Mouse (Mus musculus): Measurements from ENCODE around the gene Rab7b. TPM values are rescaled to one million over a fixed set of nuclear protein-coding genes. Genes with fewer than 3 reads are reported as not detected.

Rab7b gene
- polyA plus RNA-seq (2012; rRNA removed): 0.76 and 0.96 TPM in 2 replicates

- TF ChIP-seq CTCF (IDR thresholded peaks at IDR 0.05; ENCODE audit: borderline replicate concordance, extremely low read depth, insufficient read depth, insufficient read length): no peak
- no peak for TF ChIP-seq POLR2A (IDR thresholded peaks at IDR 0.05; ENCODE audit: borderline replicate concordance, extremely low read depth, insufficient read depth, insufficient read length, poor library complexity, severe bottlenecking)
Measured at GRCm38 (mm10) chr1:131688475-131688874, at the start of gene Rab7b. Gene Rab7b (plus strand): TSS chr1:131688695.

GRCm38 (mm10) chr1:131640062-131640461 is 48.4 kb upstream of the Rab7b start:
- no peak for DNase-seq (ENCODE audit: low read depth)
- TF ChIP-seq POLR2A (IDR thresholded peaks at IDR 0.05; ENCODE audit: borderline replicate concordance, extremely low read depth, insufficient read depth, insufficient read length, poor library complexity, severe bottlenecking) (no peak), CTCF (IDR thresholded peaks at IDR 0.05; ENCODE audit: borderline replicate concordance, extremely low read depth, insufficient read depth, insufficient read length) (no peak)

More at GRCm38 (mm10) chr1:131688475-131688874, at the start of gene Rab7b:
- peak; percentile 4 for DNase-seq (ENCODE audit: low read depth)

- TF ChIP-seq POLR2A (IDR thresholded peaks at IDR 0.05; ENCODE audit: borderline replicate concordance, extremely low read depth, insufficient read depth, insufficient read length, poor library complexity, severe bottlenecking): no peak
- no peak for TF ChIP-seq CTCF (IDR thresholded peaks at IDR 0.05; ENCODE audit: borderline replicate concordance, extremely low read depth, insufficient read depth, insufficient read length)
- DNase-seq (ENCODE audit: low read depth): no peak
Measured at GRCm38 (mm10) chr1:131641565-131641964, 46.9 kb upstream of the Rab7b start.

- no peak for DNase-seq (ENCODE audit: low read depth)
Measured at GRCm38 (mm10) chr1:131642251-131642650, 46.2 kb upstream of the Rab7b start.

GRCm38 (mm10) chr1:131652670-131653443 is 35.6 kb upstream of the Rab7b start:
- DNase-seq (ENCODE audit: low read depth): peak; percentile 32
- no peak for TF ChIP-seq POLR2A (IDR thresholded peaks at IDR 0.05; ENCODE audit: borderline replicate concordance, extremely low read depth, insufficient read depth, insufficient read length, poor library complexity, severe bottlenecking)
- no peak for TF ChIP-seq CTCF (IDR thresholded peaks at IDR 0.05; ENCODE audit: borderline replicate concordance, extremely low read depth, insufficient read depth, insufficient read length)

More at GRCm38 (mm10) chr1:131642251-131642650, 46.2 kb upstream of the Rab7b start:
- TF ChIP-seq CTCF (IDR thresholded peaks at IDR 0.05; ENCODE audit: borderline replicate concordance, extremely low read depth, insufficient read depth, insufficient read length): no peak
- TF ChIP-seq POLR2A (IDR thresholded peaks at IDR 0.05; ENCODE audit: borderline replicate concordance, extremely low read depth, insufficient read depth, insufficient read length, poor library complexity, severe bottlenecking): no peak

- no peak for TF ChIP-seq POLR2A (IDR thresholded peaks at IDR 0.05; ENCODE audit: borderline replicate concordance, extremely low read depth, insufficient read depth, insufficient read length, poor library complexity, severe bottlenecking)
- no peak for TF ChIP-seq CTCF (IDR thresholded peaks at IDR 0.05; ENCODE audit: borderline replicate concordance, extremely low read depth, insufficient read depth, insufficient read length)
- DNase-seq (ENCODE audit: low read depth): no peak
Measured at GRCm38 (mm10) chr1:131655601-131656000, 32.9 kb upstream of the Rab7b start.

GRCm38 (mm10) chr1:131657945-131658354 is 30.5 kb upstream of the Rab7b start:
- peak; percentile 98 for TF ChIP-seq CTCF (IDR thresholded peaks at IDR 0.05; ENCODE audit: borderline replicate concordance, extremely low read depth, insufficient read depth, insufficient read length)
- no peak; the same call in 1 of the 2 replicates for TF ChIP-seq POLR2A (IDR thresholded peaks at IDR 0.05; ENCODE audit: borderline replicate concordance, extremely low read depth, insufficient read depth, insufficient read length, poor library complexity, severe bottlenecking)

GRCm38 (mm10) chr1:131659512-131660085 is 28.9 kb upstream of the Rab7b start:
- TF ChIP-seq POLR2A (IDR thresholded peaks at IDR 0.05; ENCODE audit: borderline replicate concordance, extremely low read depth, insufficient read depth, insufficient read length, poor library complexity, severe bottlenecking) (no peak), CTCF (IDR thresholded peaks at IDR 0.05; ENCODE audit: borderline replicate concordance, extremely low read depth, insufficient read depth, insufficient read length) (no peak)
- peak; percentile 22 for DNase-seq (ENCODE audit: low read depth)

More at GRCm38 (mm10) chr1:131657945-131658354, 30.5 kb upstream of the Rab7b start:
- DNase-seq (ENCODE audit: low read depth): peak; percentile 98

- TF ChIP-seq POLR2A (IDR thresholded peaks at IDR 0.05; ENCODE audit: borderline replicate concordance, extremely low read depth, insufficient read depth, insufficient read length, poor library complexity, severe bottlenecking) (no peak), CTCF (IDR thresholded peaks at IDR 0.05; ENCODE audit: borderline replicate concordance, extremely low read depth, insufficient read depth, insufficient read length) (no peak)
- no peak for DNase-seq (ENCODE audit: low read depth)
Measured at GRCm38 (mm10) chr1:131660266-131660665, 28.2 kb upstream of the Rab7b start.

- no peak for DNase-seq (ENCODE audit: low read depth)
- TF ChIP-seq CTCF (IDR thresholded peaks at IDR 0.05; ENCODE audit: borderline replicate concordance, extremely low read depth, insufficient read depth, insufficient read length) (no peak), POLR2A (IDR thresholded peaks at IDR 0.05; ENCODE audit: borderline replicate concordance, extremely low read depth, insufficient read depth, insufficient read length, poor library complexity, severe bottlenecking) (no peak)
Measured at GRCm38 (mm10) chr1:131660716-131661472, 27.6 kb upstream of the Rab7b start.

GRCm38 (mm10) chr1:131661749-131662148 is 26.7 kb upstream of the Rab7b start:
- DNase-seq (ENCODE audit: low read depth): no peak
- no peak for TF ChIP-seq POLR2A (IDR thresholded peaks at IDR 0.05; ENCODE audit: borderline replicate concordance, extremely low read depth, insufficient read depth, insufficient read length, poor library complexity, severe bottlenecking)
- TF ChIP-seq CTCF (IDR thresholded peaks at IDR 0.05; ENCODE audit: borderline replicate concordance, extremely low read depth, insufficient read depth, insufficient read length): no peak
